Mouse (Mus musculus) layer of hippocampus, adult 6 months (tissue): ENCODE results near the gene Card11. TPM values are rescaled to one million over a fixed set of nuclear protein-coding genes. Genes with fewer than 3 reads are reported as not detected.

ENCODE experiments used
- long read RNA-seq, 2 experiments: library from polyadenylated mRNA; unstranded; transcript quantifications; one replicate each; pipeline ENCODE4 v2.0.0; 2019 to 2020
- microRNA-seq: library from miRNA; unstranded; fragments of <30 nt; microRNA quantifications from one replicate; pipeline ENCODE4 v1.2.0, GENCODE M21; 2020
- polyA plus RNA-seq: library from polyadenylated mRNA; unstranded; fragments of <200 nt; fragmentation: Nextera tagmentation; gene quantifications from 2 replicates; pipeline ENCODE4 v1.2.3, GENCODE M21; 2021

The Card11 gene
- polyA plus RNA-seq, result 0.06 and 0.15 TPM in 2 replicates
- long read RNA-seq, experiment 1, result 0 reads
- long read RNA-seq, experiment 2, partial matches to known transcripts, result 0 of 2 reads
- long read RNA-seq, experiment 2, other reads (novel, unspliced or antisense), result 2 of 2 reads

GRCm38 (mm10) chr5:141000349-141000748, at the start of gene Card11:
TSS of gene Card11 (minus strand) at chr5:141000582.

DNA sequence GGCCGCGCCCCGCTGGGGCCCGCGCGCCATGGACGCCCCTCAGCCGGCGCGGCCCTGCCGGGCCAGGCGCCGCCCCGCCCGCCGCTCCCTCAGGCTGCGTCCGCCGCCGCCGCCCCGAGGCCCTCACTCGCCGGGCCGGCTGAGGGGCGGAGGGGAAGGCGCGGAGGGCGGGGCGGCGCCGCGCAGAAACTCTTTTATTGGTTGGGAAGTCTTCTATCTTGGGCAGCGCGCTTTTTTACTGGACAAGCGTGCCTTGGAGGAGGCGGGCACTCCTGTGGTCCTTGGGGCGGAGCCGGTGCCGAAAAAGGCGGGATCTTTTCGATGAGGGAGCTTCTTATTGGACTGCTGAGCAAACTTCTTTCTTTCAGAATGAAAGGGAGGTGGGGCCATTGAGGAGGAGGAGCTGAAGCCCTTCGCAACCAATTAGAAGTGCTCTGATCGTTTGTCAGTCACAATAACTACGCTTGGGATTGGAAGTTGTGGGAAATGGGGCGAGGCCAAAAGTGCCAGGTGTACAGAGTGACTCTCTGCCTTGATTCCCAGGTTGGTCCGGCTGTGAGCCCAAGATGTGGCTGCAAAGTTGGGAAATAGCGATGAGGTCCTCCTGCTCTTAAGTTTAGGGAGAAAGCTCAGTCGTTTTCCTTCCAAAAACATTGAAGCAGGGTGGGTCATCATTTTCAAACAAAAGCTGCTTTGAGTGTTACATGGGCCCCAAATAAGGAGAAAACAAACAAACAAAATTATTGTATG, 169.9 kb downstream of the Card11 start, which contains the start of gene Gna12:
Gene Gna12, minus strand, starts transcription at position 118 of the 750 bp plus-strand sequence.

Small RNA genes lying within 50 kb of the gene (microRNA-seq; reads per million reads assigned to microRNA genes)
- gene Gm44385, result not detected

Other genes with a start within 250 kb of the Card11 start
- gene Gna12, start 170.2 kb downstream of the Card11 start, polyA plus RNA-seq, result 14.0 and 14.3 TPM in 2 replicates
- gene Sdk1, start 240.9 kb upstream of the Card11 start, polyA plus RNA-seq, result 0.19 and 0.20 TPM in 2 replicates